Mouse (Mus musculus) testis, adult 2 months (tissue): ENCODE data around the gene Hivep1.

Experiments used
- CTCF ChIP-seq: fragments of 200-500 bp; IDR thresholded peaks from 2 replicates; pipeline ENCODE4 v1.5.1; 2012; ENCODE audit warnings: low read depth, mild to moderate bottlenecking, inconsistent platforms, low read length, moderate library complexity; ENCODE audit not compliant: control insufficient read depth, insufficient read depth, insufficient replicate concordance
- POLR2A ChIP-seq: fragments of 200-500 bp; IDR thresholded peaks from 2 replicates; pipeline ENCODE4 v1.6.1; 2012; ENCODE audit warnings: low read depth, mild to moderate bottlenecking, inconsistent platforms, low read length, moderate library complexity; ENCODE audit not compliant: control insufficient read depth

DNA sequence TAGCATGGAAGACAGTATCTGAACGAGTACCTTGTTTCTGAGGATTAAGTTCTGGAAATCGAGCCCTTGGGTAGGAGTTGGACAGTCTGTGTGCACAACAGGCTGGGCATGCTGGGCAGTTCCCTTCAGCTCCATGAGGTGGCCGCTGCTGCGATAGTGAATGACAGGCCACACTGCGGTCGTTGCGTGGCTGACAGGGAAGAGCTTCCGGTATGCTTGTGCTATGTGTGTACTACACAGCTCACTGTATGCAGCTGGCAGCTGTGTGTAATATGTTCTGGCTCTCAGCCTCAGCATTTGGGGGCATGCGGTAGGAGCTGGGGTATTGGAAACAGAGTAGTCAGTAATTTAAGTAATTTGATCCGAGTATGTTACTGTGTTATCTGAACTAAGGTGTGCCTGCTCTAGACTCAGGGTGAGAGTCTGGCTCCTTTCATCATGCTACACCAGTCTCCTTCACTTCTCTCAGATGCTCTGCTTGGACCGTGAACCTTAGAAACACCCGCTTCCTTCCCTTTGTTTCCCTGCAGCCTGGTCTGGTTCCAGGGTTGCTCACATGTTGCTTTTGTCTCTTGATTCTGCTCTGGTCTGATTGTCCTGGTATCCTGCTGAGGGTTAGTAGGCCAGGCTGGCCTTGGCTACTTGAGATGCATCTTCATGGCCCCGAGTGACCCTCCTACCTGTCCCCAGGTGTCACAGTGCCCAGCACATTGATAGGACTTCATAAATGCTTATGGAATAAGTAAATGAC is 49.8 kb downstream of the Hivep1 start:
- peak; percentile 32; the same call in 1 of the 2 replicates for TF ChIP-seq CTCF
- TF ChIP-seq POLR2A, result no peak
